ENCODE assay signal across 17 mouse cellular contexts in the genomic region with DNA sequence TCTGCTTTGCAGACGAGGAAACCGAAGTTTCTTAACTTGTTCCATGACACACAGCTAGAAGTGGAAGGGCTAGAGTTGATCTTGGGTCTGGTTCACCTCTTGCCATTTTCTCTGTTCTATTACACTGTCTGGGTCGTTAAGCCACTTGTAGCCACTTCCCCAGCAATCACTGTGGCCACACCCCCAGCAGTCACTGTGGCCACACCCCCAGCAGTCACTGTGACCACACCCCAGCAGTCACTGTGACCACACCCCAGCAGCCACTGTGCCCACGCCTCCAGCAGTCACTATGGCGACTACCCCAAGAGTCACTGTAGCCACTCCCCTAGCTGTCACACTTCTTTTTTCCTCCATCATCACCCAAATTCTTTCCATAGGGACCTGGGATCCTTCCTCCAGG.
DNase-seq lines count a peak whose midpoint lies in the region; ATAC-seq and TF ChIP-seq lines count a peak whose summit lies in the region.
"Had no signal": no experiment of that assay in that cellular context is flagged by ENCODE, and none has a peak within 500 bp of the region (broad histone marks: within the 10 kb centered on the region; RNA-seq: fewer than 3 reads in every experiment).

No protein-coding gene starts in this region.

- H3K9ac ChIP-seq in liver, embryonic 12.5 days = no peak overlapping the region
- H3K9ac ChIP-seq in ES-E14 (ENCODE audit: insufficient read depth, low read depth, low read length, poor library complexity, severe bottlenecking) = no peak overlapping the region
- H3K9ac ChIP-seq: forebrain, postnatal 0 days; kidney, embryonic 15.5 days had no signal

- DNase-seq in liver (peak; percentile 43), ES-E14 (ENCODE audit: low read depth, low spot score) (peak; percentile 66)
- DNase-seq in splenic B cell, adult 2 months (ENCODE audit: low read depth, low spot score) = peak; percentile 3
- DNase-seq in gastrocnemius, postnatal 14 days = no peak
- DNase-seq in spleen, postnatal 14 days (ENCODE audit: low spot score in 2 of 2) = no peak
- DNase-seq: cerebellum, adult 8-10 months; embryo, embryonic 11 days; forebrain, postnatal 0 days; right cerebral cortex, postnatal 4 days; thymus, postnatal 25 days had no signal

- H3K27ac ChIP-seq in liver, embryonic 12.5 days = no peak overlapping the region
- no peak overlapping the region for H3K27ac ChIP-seq in ES-E14 (ENCODE audit: insufficient read depth, low read depth, low read length, poor library complexity, severe bottlenecking)
- H3K27ac ChIP-seq: hindbrain, postnatal 0 days; kidney, embryonic 15.5 days; layer of hippocampus, adult 2 months had no signal

- H3K4me2 ChIP-seq in liver, embryonic 12.5 days = no peak overlapping the region
- H3K4me2 ChIP-seq: kidney, embryonic 15.5 days had no signal

- H3K4me1 ChIP-seq in liver, embryonic 12.5 days = no peaks in the 10 kb centered on the region
- H3K4me1 ChIP-seq in ES-E14 (ENCODE audit: control insufficient read depth in 2 of 2, insufficient read depth in 2 of 2, low read length in 2 of 2, poor library complexity in 1 of 2) = peaks cover 0 to 2% of the 10 kb centered on the region in 2 experiments; a peak in 1 of 4 replicates
- H3K4me1 ChIP-seq: kidney, embryonic 15.5 days; megakaryocyte, embryonic 14.5 days had no signal

- ATAC-seq in liver, embryonic 12.5 days = no peak
- peak; percentile 54; the same call in 1 of the 2 replicates for ATAC-seq in common myeloid progenitor, adult 5-6 weeks (replicated peaks; ENCODE audit: low read depth, poor library complexity, severe bottlenecking)
- ATAC-seq: forebrain, postnatal 0 days; hindbrain, postnatal 0 days had no signal

- H3K4me3 ChIP-seq in liver, embryonic 12.5 days = no peak overlapping the region
- H3K4me3 ChIP-seq in ES-E14 (ENCODE audit: insufficient read depth in 1 of 2, low read depth in 1 of 2, low read length in 2 of 2, poor library complexity in 1 of 2, severe bottlenecking in 1 of 2) = no peak overlapping the region
- H3K4me3 ChIP-seq: kidney, embryonic 15.5 days; layer of hippocampus, adult 2 months; left cerebral cortex, adult 2 months; megakaryocyte, embryonic 14.5 days had no signal

- no peaks in the 10 kb centered on the region for H3K36me3 ChIP-seq in liver, embryonic 12.5 days
- no peaks in the 10 kb centered on the region for H3K36me3 ChIP-seq in ES-E14 (ENCODE audit: control insufficient read depth, insufficient read depth, low read length, poor library complexity, severe bottlenecking)
- H3K36me3 ChIP-seq in splenic B cell, adult 2 months (ENCODE audit: control insufficient read depth, insufficient read depth, low read length, poor library complexity, severe bottlenecking) = no peaks in the 10 kb centered on the region
- H3K36me3 ChIP-seq: kidney, embryonic 15.5 days had no signal

- intact Hi-C loops in gastrocnemius, postnatal 14 days (cut with DNase I; ENCODE audit: low total_unique reads) = no loop called here

- WGBS in liver, embryonic 12.5 days (ENCODE audit: insufficient replicate concordance) = 34% methylated on average over 5 of the region's 5 CpGs

- no peaks in the 10 kb centered on the region for H3K27me3 ChIP-seq in liver, embryonic 12.5 days (replicated peaks)
- no peaks in the 10 kb centered on the region for H3K27me3 ChIP-seq in splenic B cell, adult 2 months (ENCODE audit: control insufficient read depth, insufficient read depth, low read length, poor library complexity, severe bottlenecking)
- H3K27me3 ChIP-seq: kidney, embryonic 15.5 days; megakaryocyte, embryonic 14.5 days had no signal

- H3K9me3 ChIP-seq in liver, embryonic 12.5 days (replicated peaks) = no peaks in the 10 kb centered on the region
- no peaks in the 10 kb centered on the region for H3K9me3 ChIP-seq in ES-E14 (ENCODE audit: control insufficient read depth, insufficient read depth, low read depth, low read length)
- H3K9me3 ChIP-seq: kidney, embryonic 15.5 days had no signal

- in situ Hi-C loops in ES-E14 (cut with MboI; ENCODE audit: low sequenced_read_pairs in 2 of 2, unreplicated experiment in 2 of 2) = no loop called here

TF ChIP-seq in ES-E14, 5 proteins besides CTCF, POLR2A, EP300 and RAD21:
- TF ChIP-seq ZC3H11A (IDR thresholded peaks at IDR 0.05; ENCODE audit: borderline replicate concordance, low read depth, low read length) (no peak), MAFK (IDR thresholded peaks at IDR 0.05; ENCODE audit: insufficient read depth, low read depth, low read length) (no peak), ZNF384 (IDR thresholded peaks at IDR 0.05; ENCODE audit: low read depth, low read length) (no peak), HCFC1 (IDR thresholded peaks at IDR 0.05; ENCODE audit: borderline replicate concordance, insufficient read depth, low read length) (no peak)
TF ChIP-seq in ES-E14: peak in this region for 0.

Comparison
In these comparisons a context has a peak if more than half of its experiments do, and no peak if none do; other contexts are left out.
1. DNase-seq: peak in liver (single experiment), ES-E14 (single experiment) and splenic B cell, adult 2 months (single experiment); none in gastrocnemius, postnatal 14 days (single experiment) and spleen, postnatal 14 days (0 of 2).